Mouse (Mus musculus): ENCODE measurements around the gene Wasl. TPM values are rescaled to one million over a fixed set of nuclear protein-coding genes. Genes with fewer than 3 reads are reported as not detected.

Wasl gene
- total RNA-seq, 1 experiment = 20.3 TPM

- Histone ChIP-seq H3K36me3 (ENCODE audit: control insufficient read depth, insufficient read depth, low read length, poor library complexity, severe bottlenecking) (peaks cover 8% of the 10 kb centered on the region; the same call in 1 of the 2 replicates), H3K4me1 (ENCODE audit: control insufficient read depth in 2 of 2, insufficient read depth in 2 of 2, low read length in 2 of 2, poor library complexity in 1 of 2) (peaks cover 0 to 6% of the 10 kb centered on the region in 2 experiments; a peak in 2 of 4 replicates), H3K27ac (ENCODE audit: insufficient read depth, low read depth, low read length, poor library complexity, severe bottlenecking) (no peak overlapping the region), H3K4me3 (ENCODE audit: insufficient read depth in 1 of 2, low read depth in 1 of 2, low read length in 2 of 2, poor library complexity in 1 of 2, severe bottlenecking in 1 of 2) (no peak overlapping the region), H3K9ac (ENCODE audit: insufficient read depth, low read depth, low read length, poor library complexity, severe bottlenecking) (no peak overlapping the region), H3K9me3 (ENCODE audit: control insufficient read depth, insufficient read depth, low read depth, low read length) (no peaks in the 10 kb centered on the region)
- in situ Hi-C loops (cut with MboI; ENCODE audit: low sequenced_read_pairs in 2 of 2, unreplicated experiment in 2 of 2) = no loop called here
- no peak for TF ChIP-seq CHD2 (IDR thresholded peaks at IDR 0.05; ENCODE audit: low read depth, low read length)
- TF ChIP-seq MAFK (IDR thresholded peaks at IDR 0.05; ENCODE audit: insufficient read depth, low read depth, low read length) = no peak
- TF ChIP-seq ZC3H11A (IDR thresholded peaks at IDR 0.05; ENCODE audit: borderline replicate concordance, low read depth, low read length) = no peak
- TF ChIP-seq HCFC1 (IDR thresholded peaks at IDR 0.05; ENCODE audit: borderline replicate concordance, insufficient read depth, low read length) = no peak
- TF ChIP-seq ZNF384 (IDR thresholded peaks at IDR 0.05; ENCODE audit: low read depth, low read length) = no peak
- DNase-seq (ENCODE audit: low read depth, low spot score) = no peak
Observed at GRCm38 (mm10) chr6:24632061-24632460, 32.7 kb downstream of the Wasl start.

DNA sequence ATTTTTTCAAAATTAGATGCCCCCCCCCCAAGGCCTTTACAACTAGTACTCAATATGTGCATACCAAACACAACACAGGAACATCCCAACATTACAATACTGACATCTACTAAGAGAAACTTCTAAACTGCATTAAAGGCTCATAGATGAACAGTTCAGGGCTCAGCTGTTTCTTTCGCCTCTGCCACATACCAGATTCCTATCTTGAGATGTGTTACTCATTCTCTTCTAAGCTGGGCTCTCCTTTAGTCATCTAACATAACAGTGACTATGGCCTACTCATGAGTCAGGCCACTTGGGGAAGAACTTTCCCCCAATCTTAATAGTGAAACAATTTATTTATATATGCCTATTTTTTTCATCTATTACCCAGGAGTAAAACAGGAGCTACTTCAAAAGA lies 36.3 kb downstream of the Wasl start:
- Histone ChIP-seq H3K27ac (ENCODE audit: insufficient read depth, low read depth, low read length, poor library complexity, severe bottlenecking) (no peak overlapping the region), H3K36me3 (ENCODE audit: control insufficient read depth, insufficient read depth, low read length, poor library complexity, severe bottlenecking) (peaks cover 6% of the 10 kb centered on the region), H3K4me1 (ENCODE audit: control insufficient read depth in 2 of 2, insufficient read depth in 2 of 2, low read length in 2 of 2, poor library complexity in 1 of 2) (peaks cover 0 to 6% of the 10 kb centered on the region in 2 experiments; a peak in 2 of 4 replicates), H3K9me3 (ENCODE audit: control insufficient read depth, insufficient read depth, low read depth, low read length) (no peaks in the 10 kb centered on the region), H3K4me3 (ENCODE audit: insufficient read depth in 1 of 2, low read depth in 1 of 2, low read length in 2 of 2, poor library complexity in 1 of 2, severe bottlenecking in 1 of 2) (no peak overlapping the region), H3K9ac (ENCODE audit: insufficient read depth, low read depth, low read length, poor library complexity, severe bottlenecking) (no peak overlapping the region)
- in situ Hi-C loops (cut with MboI; ENCODE audit: low sequenced_read_pairs in 2 of 2, unreplicated experiment in 2 of 2) = no loop called here
- no peak for DNase-seq (ENCODE audit: low read depth, low spot score)
- TF ChIP-seq ZNF384 (IDR thresholded peaks at IDR 0.05; ENCODE audit: low read depth, low read length) = no peak
- TF ChIP-seq CHD2 (IDR thresholded peaks at IDR 0.05; ENCODE audit: low read depth, low read length) = no peak
- no peak for TF ChIP-seq MAFK (IDR thresholded peaks at IDR 0.05; ENCODE audit: insufficient read depth, low read depth, low read length)
- TF ChIP-seq ZC3H11A (IDR thresholded peaks at IDR 0.05; ENCODE audit: borderline replicate concordance, low read depth, low read length) = no peak
- no peak for TF ChIP-seq HCFC1 (IDR thresholded peaks at IDR 0.05; ENCODE audit: borderline replicate concordance, insufficient read depth, low read length)

GRCm38 (mm10) chr6:24627586-24628030 lies 37.2 kb downstream of the Wasl start:
- TF ChIP-seq ZNF384 (IDR thresholded peaks at IDR 0.05; ENCODE audit: low read depth, low read length) (peak; percentile 72; the same call in 1 of the 2 replicates), ZC3H11A (IDR thresholded peaks at IDR 0.05; ENCODE audit: borderline replicate concordance, low read depth, low read length) (no peak)
- no peak overlapping the region for H3K9ac ChIP-seq (ENCODE audit: insufficient read depth, low read depth, low read length, poor library complexity, severe bottlenecking)
- H3K27ac ChIP-seq (ENCODE audit: insufficient read depth, low read depth, low read length, poor library complexity, severe bottlenecking) = no peak overlapping the region
- H3K36me3 ChIP-seq (ENCODE audit: control insufficient read depth, insufficient read depth, low read length, poor library complexity, severe bottlenecking) = peaks cover 3% of the 10 kb centered on the region
- peaks cover 0 to 4% of the 10 kb centered on the region in 2 experiments; a peak in 2 of 4 replicates for H3K4me1 ChIP-seq (ENCODE audit: control insufficient read depth in 2 of 2, insufficient read depth in 2 of 2, low read length in 2 of 2, poor library complexity in 1 of 2)
- H3K4me3 ChIP-seq (ENCODE audit: insufficient read depth in 1 of 2, low read depth in 1 of 2, low read length in 2 of 2, poor library complexity in 1 of 2, severe bottlenecking in 1 of 2) = no peak overlapping the region
- in situ Hi-C loops (cut with MboI; ENCODE audit: low sequenced_read_pairs in 2 of 2, unreplicated experiment in 2 of 2) = no loop called here
- peak; percentile 40 for DNase-seq (ENCODE audit: low read depth, low spot score)
- H3K9me3 ChIP-seq (ENCODE audit: control insufficient read depth, insufficient read depth, low read depth, low read length) = no peaks in the 10 kb centered on the region

- in situ Hi-C loops (cut with MboI; ENCODE audit: low sequenced_read_pairs in 2 of 2, unreplicated experiment in 2 of 2) = no loop called here
- peaks cover 16% of the 10 kb centered on the region for H3K36me3 ChIP-seq (ENCODE audit: control insufficient read depth, insufficient read depth, low read length, poor library complexity, severe bottlenecking)
- peak; percentile 13 for DNase-seq (ENCODE audit: low read depth, low spot score)
Observed at GRCm38 (mm10) chr6:24622098-24622497, 42.7 kb downstream of the Wasl start.

GRCm38 (mm10) chr6:24620936-24621335 lies 43.9 kb downstream of the Wasl start:
- TF ChIP-seq ZNF384 (IDR thresholded peaks at IDR 0.05; ENCODE audit: low read depth, low read length) (no peak), MAFK (IDR thresholded peaks at IDR 0.05; ENCODE audit: insufficient read depth, low read depth, low read length) (no peak), HCFC1 (IDR thresholded peaks at IDR 0.05; ENCODE audit: borderline replicate concordance, insufficient read depth, low read length) (no peak), ZC3H11A (IDR thresholded peaks at IDR 0.05; ENCODE audit: borderline replicate concordance, low read depth, low read length) (no peak), CHD2 (IDR thresholded peaks at IDR 0.05; ENCODE audit: low read depth, low read length) (no peak)
- H3K9ac ChIP-seq (ENCODE audit: insufficient read depth, low read depth, low read length, poor library complexity, severe bottlenecking) = no peak overlapping the region
- no peaks in the 10 kb centered on the region for H3K9me3 ChIP-seq (ENCODE audit: control insufficient read depth, insufficient read depth, low read depth, low read length)
- H3K36me3 ChIP-seq (ENCODE audit: control insufficient read depth, insufficient read depth, low read length, poor library complexity, severe bottlenecking) = peaks cover 18% of the 10 kb centered on the region
- no peaks in the 10 kb centered on the region; a peak in 1 of 4 replicates for H3K4me1 ChIP-seq (ENCODE audit: control insufficient read depth in 2 of 2, insufficient read depth in 2 of 2, low read length in 2 of 2, poor library complexity in 1 of 2)
- no peak overlapping the region for H3K27ac ChIP-seq (ENCODE audit: insufficient read depth, low read depth, low read length, poor library complexity, severe bottlenecking)
- in situ Hi-C loops (cut with MboI; ENCODE audit: low sequenced_read_pairs in 2 of 2, unreplicated experiment in 2 of 2) = no loop called here
- DNase-seq (ENCODE audit: low read depth, low spot score) = no peak
- no peak overlapping the region for H3K4me3 ChIP-seq (ENCODE audit: insufficient read depth in 1 of 2, low read depth in 1 of 2, low read length in 2 of 2, poor library complexity in 1 of 2, severe bottlenecking in 1 of 2)

More at GRCm38 (mm10) chr6:24622098-24622497, 42.7 kb downstream of the Wasl start:
- Histone ChIP-seq H3K4me3 (ENCODE audit: insufficient read depth in 1 of 2, low read depth in 1 of 2, low read length in 2 of 2, poor library complexity in 1 of 2, severe bottlenecking in 1 of 2) (no peak overlapping the region), H3K27ac (ENCODE audit: insufficient read depth, low read depth, low read length, poor library complexity, severe bottlenecking) (no peak overlapping the region), H3K9me3 (ENCODE audit: control insufficient read depth, insufficient read depth, low read depth, low read length) (no peaks in the 10 kb centered on the region), H3K9ac (ENCODE audit: insufficient read depth, low read depth, low read length, poor library complexity, severe bottlenecking) (no peak overlapping the region), H3K4me1 (ENCODE audit: control insufficient read depth in 2 of 2, insufficient read depth in 2 of 2, low read length in 2 of 2, poor library complexity in 1 of 2) (no peaks in the 10 kb centered on the region; a peak in 1 of 4 replicates)
- TF ChIP-seq HCFC1 (IDR thresholded peaks at IDR 0.05; ENCODE audit: borderline replicate concordance, insufficient read depth, low read length) = no peak
- TF ChIP-seq ZC3H11A (IDR thresholded peaks at IDR 0.05; ENCODE audit: borderline replicate concordance, low read depth, low read length) = no peak
- TF ChIP-seq CHD2 (IDR thresholded peaks at IDR 0.05; ENCODE audit: low read depth, low read length) = peak; percentile 66; the same call in 1 of the 2 replicates
- TF ChIP-seq MAFK (IDR thresholded peaks at IDR 0.05; ENCODE audit: insufficient read depth, low read depth, low read length) = no peak
- TF ChIP-seq ZNF384 (IDR thresholded peaks at IDR 0.05; ENCODE audit: low read depth, low read length) = no peak

Data from ES-E14 (cell line).